Comparison of ENCODE assay signal across 30 mouse cellular contexts in the genomic region with DNA sequence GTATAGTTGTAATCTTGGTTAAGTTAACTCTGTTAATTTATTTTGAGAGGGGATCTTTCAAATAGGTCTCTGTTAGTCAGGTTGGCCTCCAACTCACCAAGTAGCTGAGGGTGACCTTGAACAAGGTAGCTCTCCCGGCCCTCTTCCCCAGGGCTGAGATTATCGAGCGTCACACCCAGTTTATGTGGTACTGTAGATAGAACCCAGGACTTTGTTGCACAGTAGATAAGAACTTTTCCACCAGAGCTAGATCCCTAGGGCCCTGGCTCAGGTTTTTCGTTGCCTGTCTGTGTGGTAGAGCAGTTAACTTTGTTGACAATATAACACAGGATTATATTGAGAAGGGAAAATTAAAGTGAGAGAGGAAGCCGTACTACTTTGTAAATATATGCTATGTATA. TPM values are rescaled to one million over a fixed set of nuclear protein-coding genes. Genes with fewer than 3 reads are reported as not detected.
A peak's percentile ranks its signal among the peaks of the same experiment; 100 is the strongest.
DNase-seq lines count a peak whose midpoint lies in the region; ATAC-seq lines count a peak whose summit lies in the region.
"Had no signal": no experiment of that assay in that cellular context is flagged by ENCODE, and none has a peak within 500 bp of the region (broad histone marks: within the 10 kb centered on the region; RNA-seq: fewer than 3 reads in every experiment).

No protein-coding gene starts in this region.

- no peaks in the 10 kb centered on the region for H3K9me3 ChIP-seq in liver, embryonic 11.5 days (ENCODE audit: control insufficient read depth, low read length)
- no peaks in the 10 kb centered on the region for H3K9me3 ChIP-seq in liver, embryonic 16.5 days (replicated peaks; ENCODE audit: control insufficient read depth, low read length)
- H3K9me3 ChIP-seq: embryonic facial prominence, embryonic 10.5 days; embryonic facial prominence, embryonic 15.5 days; forebrain, embryonic 13.5 days; hindbrain, embryonic 12.5 days; kidney, embryonic 15.5 days; limb, embryonic 12.5 days; midbrain, embryonic 10.5 days; midbrain, embryonic 15.5 days had no signal

- DNase-seq in ES-CJ7 (ENCODE audit: low read depth, low spot score) (peak; percentile 19), ZHBTc4 (ENCODE audit: low read depth, low spot score) (peak; percentile 22)
- no peak for DNase-seq in liver, embryonic 11.5 days (ENCODE audit: low spot score)
- no peak for DNase-seq in spleen, postnatal 10 days (ENCODE audit: low spot score in 2 of 2)
- no peak for DNase-seq in left cerebral cortex, adult 18-20 months (ENCODE audit: low spot score in 2 of 2)
- no peak for DNase-seq in cerebellum, adult 11 months
- DNase-seq: adrenal gland, postnatal 10 days; cerebellum, adult 8-10 months; cerebellum, postnatal 25 days; gastrocnemius, postnatal 14 days; heart, adult 11 months; heart, postnatal 36 days; kidney, postnatal 25 days; lung, adult 18-20 months had no signal

- no peak overlapping the region for H3K9ac ChIP-seq in liver, embryonic 11.5 days (ENCODE audit: low read depth, low read length)
- no peak overlapping the region for H3K9ac ChIP-seq in liver, embryonic 16.5 days (ENCODE audit: low read depth, low read length)
- H3K9ac ChIP-seq: embryonic facial prominence, embryonic 15.5 days; forebrain, embryonic 13.5 days; hindbrain, embryonic 12.5 days; kidney, embryonic 15.5 days; limb, embryonic 12.5 days; midbrain, embryonic 15.5 days had no signal

- no peak overlapping the region for H3K4me2 ChIP-seq in liver, embryonic 11.5 days
- H3K4me2 ChIP-seq in liver, embryonic 16.5 days (ENCODE audit: low read depth, low read length): no peak overlapping the region
- H3K4me2 ChIP-seq: embryonic facial prominence, embryonic 15.5 days; forebrain, embryonic 13.5 days; heart, embryonic 11.5 days; hindbrain, embryonic 12.5 days; kidney, embryonic 15.5 days; limb, embryonic 12.5 days; midbrain, embryonic 15.5 days had no signal

- no peaks in the 10 kb centered on the region; the same call in 1 of the 2 replicates for H3K4me1 ChIP-seq in liver, embryonic 11.5 days (replicated peaks; ENCODE audit: control insufficient read depth, insufficient read depth, low read length)
- peaks cover 16% of the 10 kb centered on the region for H3K4me1 ChIP-seq in liver, embryonic 16.5 days (ENCODE audit: control insufficient read depth, low read depth, low read length)
- H3K4me1 ChIP-seq: embryonic facial prominence, embryonic 10.5 days; embryonic facial prominence, embryonic 15.5 days had no signal

- no peaks in the 10 kb centered on the region for H3K27me3 ChIP-seq in liver, embryonic 11.5 days (replicated peaks; ENCODE audit: control insufficient read depth, insufficient read depth, low read length)
- H3K27me3 ChIP-seq in liver, embryonic 16.5 days (ENCODE audit: control insufficient read depth, insufficient read depth, low read depth, low read length): no peaks in the 10 kb centered on the region
- H3K27me3 ChIP-seq: embryonic facial prominence, embryonic 15.5 days; forebrain, embryonic 13.5 days; hindbrain, embryonic 12.5 days; midbrain, embryonic 15.5 days had no signal

- peaks cover 2% of the 10 kb centered on the region for H3K36me3 ChIP-seq in liver, embryonic 11.5 days (ENCODE audit: control insufficient read depth, insufficient read depth, low read length)
- peaks cover 7% of the 10 kb centered on the region for H3K36me3 ChIP-seq in liver, embryonic 16.5 days (ENCODE audit: control insufficient read depth, insufficient read depth)
- H3K36me3 ChIP-seq: hindbrain, embryonic 12.5 days; midbrain, embryonic 15.5 days had no signal

- no peak overlapping the region for H3K4me3 ChIP-seq in liver, embryonic 11.5 days (ENCODE audit: low read depth, low read length)
- H3K4me3 ChIP-seq in liver, embryonic 16.5 days (ENCODE audit: low read depth, low read length): no peak overlapping the region
- H3K4me3 ChIP-seq: embryonic facial prominence, embryonic 10.5 days; embryonic facial prominence, embryonic 15.5 days; forebrain, embryonic 13.5 days; hindbrain, embryonic 12.5 days; kidney, embryonic 15.5 days; left cerebral cortex, adult 2 months; limb, embryonic 12.5 days; midbrain, embryonic 10.5 days; midbrain, embryonic 15.5 days had no signal

- WGBS in liver, embryonic 11.5 days: 51% methylated on average over 5 of the region's 5 CpGs
- WGBS in liver, embryonic 16.5 days (ENCODE audit: insufficient replicate concordance): 47% methylated on average over 5 of the region's 5 CpGs

- H3K27ac ChIP-seq in liver, embryonic 11.5 days (ENCODE audit: low read depth, low read length): no peak overlapping the region
- no peak overlapping the region for H3K27ac ChIP-seq in liver, embryonic 16.5 days (ENCODE audit: low read length)
- H3K27ac ChIP-seq: embryonic facial prominence, embryonic 10.5 days; embryonic facial prominence, embryonic 15.5 days; forebrain, embryonic 13.5 days; hindbrain, embryonic 12.5 days; hindbrain, postnatal 0 days; kidney, embryonic 15.5 days; left cerebral cortex, adult 2 months; limb, embryonic 12.5 days; macrophage; midbrain, embryonic 10.5 days; midbrain, embryonic 15.5 days had no signal

- peak; percentile 70 for ATAC-seq in liver, embryonic 11.5 days (replicated peaks; ENCODE audit: low FRiP score)
- ATAC-seq in liver, embryonic 16.5 days (ENCODE audit: low read depth): peak; percentile 80
- ATAC-seq: CD4-positive, CD25-positive, alpha-beta regulatory T cell, adult 4 months; forebrain, embryonic 13.5 days; hindbrain, postnatal 0 days; intestine, postnatal 0 days; lung, postnatal 0 days; midbrain, embryonic 15.5 days had no signal

RNA-seq across cellular contexts. Expression of gene Ogt, which starts 6.8 kb away (rescaled TPM):
- polyA plus RNA-seq in liver, embryonic 11.5 days (2014; fragmentation: Nextera tagmentation; extraction: Ambion mirVana): 128 TPM in 2 replicates
- 54.1 and 55.6 TPM in 2 replicates for polyA plus RNA-seq in liver, embryonic 16.5 days (2015; fragmentation: Nextera tagmentation; extraction: Ambion mirVana)
- total RNA-seq in left cerebral cortex, adult 18-20 months (2021): 100 to 1,000 TPM; 212 to 218 TPM

Comparison
In these comparisons a context has a peak if more than half of its experiments do, and no peak if none do; other contexts are left out.
1. DNase-seq: peak in ES-CJ7 (single experiment) and ZHBTc4 (single experiment); none in liver, embryonic 11.5 days (single experiment), spleen, postnatal 10 days (0 of 2), left cerebral cortex, adult 18-20 months (0 of 2) and cerebellum, adult 11 months (single experiment).